Mouse (Mus musculus) kidney, adult 18-20 months (tissue): ENCODE data around the gene Mllt10.

ENCODE experiments used
- DNase-seq: peaks from one replicate; pipeline ENCODE4 v3.0.0; 2021

Mllt10 gene

GRCm38 (mm10) chr2:18205118-18205517, 150.1 kb downstream of the Mllt10 start:
- DNase-seq = peak; percentile 69

DNA sequence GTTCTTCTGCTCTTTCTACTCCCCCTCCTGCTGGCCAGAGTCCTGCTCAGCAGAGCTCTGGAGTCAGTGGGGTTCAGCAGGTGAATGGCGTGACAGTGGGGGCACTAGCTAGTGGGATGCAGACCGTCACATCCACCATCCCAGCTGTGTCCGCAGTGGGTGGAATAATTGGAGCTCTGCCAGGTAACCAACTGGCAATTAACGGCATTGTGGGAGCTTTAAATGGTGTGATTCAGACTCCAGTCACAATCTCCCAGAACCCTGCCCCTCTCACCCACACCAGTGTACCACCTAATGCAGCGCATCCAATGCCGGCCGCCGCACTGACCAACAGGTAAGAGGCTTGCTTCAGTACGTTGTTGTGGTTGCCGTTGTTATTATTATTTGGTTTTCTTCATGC, 151.8 kb downstream of the Mllt10 start:
- DNase-seq = no peak

GRCm38 (mm10) chr2:18208578-18208977, 153.5 kb downstream of the Mllt10 start:
- no peak for DNase-seq

- DNase-seq = no peak
Measured at GRCm38 (mm10) chr2:18209211-18209823, 154.3 kb downstream of the Mllt10 start.

DNA sequence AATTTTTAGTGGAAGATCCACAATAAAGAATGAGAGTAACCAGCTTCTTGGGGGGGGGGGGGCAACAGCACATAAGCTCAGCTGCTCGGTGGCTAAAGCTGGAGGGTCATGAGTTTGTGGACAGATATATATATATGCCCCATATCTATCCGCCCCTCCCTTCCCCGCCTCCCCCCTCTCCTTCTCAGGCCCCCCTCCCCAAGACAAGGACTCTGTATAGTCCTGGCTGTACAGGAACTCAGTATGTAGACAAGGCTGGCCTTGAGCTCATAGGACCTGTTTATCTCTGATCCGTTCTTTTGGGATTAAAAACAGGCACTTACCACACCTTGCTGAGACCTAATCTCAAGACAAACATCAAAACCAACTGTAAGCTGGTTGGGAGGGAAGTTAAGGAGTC, 154.9 kb downstream of the Mllt10 start:
- DNase-seq = no peak

DNA sequence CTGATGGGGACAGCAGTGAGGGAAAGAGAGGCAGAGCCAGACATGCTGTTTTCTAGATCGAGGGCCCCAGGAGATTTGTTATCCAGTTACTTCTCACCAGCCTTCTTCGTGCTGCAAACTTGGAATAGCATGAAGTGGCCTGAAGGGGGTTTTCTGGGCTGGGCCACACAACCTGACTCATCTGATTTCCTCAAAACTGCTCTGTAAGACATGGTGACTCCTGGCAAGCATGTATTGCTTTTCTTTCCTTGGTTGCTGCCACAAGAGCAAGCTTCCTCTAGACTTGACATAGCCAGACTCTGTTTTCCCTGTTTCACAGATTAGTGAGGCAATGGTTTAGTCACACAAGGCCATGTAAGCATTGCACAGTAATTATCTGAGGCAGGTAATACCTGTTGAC, 159.0 kb downstream of the Mllt10 start:
- DNase-seq = no peak

DNA sequence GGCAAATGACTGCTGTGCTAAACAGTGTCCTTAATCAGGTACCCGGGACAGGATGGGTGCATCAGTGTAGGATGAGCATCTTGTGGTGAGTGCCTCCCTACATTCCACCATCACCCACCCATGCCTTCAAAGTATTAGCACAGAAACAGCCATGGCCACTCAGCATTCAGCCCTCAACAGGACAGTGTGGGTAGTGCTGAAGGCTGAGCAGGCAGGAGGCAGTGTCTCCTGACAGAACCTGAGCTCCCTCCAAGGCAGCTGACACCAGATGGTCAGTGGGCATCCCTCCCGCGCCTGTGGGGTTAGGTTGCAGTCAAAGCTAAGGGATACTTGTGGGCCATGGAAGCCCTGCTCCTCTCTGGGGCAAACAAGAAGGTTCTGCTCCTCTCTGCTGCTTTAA, 162.8 kb downstream of the Mllt10 start:
- no peak for DNase-seq

- DNase-seq = no peak
Measured at GRCm38 (mm10) chr2:18218500-18218899, 163.5 kb downstream of the Mllt10 start.

DNA sequence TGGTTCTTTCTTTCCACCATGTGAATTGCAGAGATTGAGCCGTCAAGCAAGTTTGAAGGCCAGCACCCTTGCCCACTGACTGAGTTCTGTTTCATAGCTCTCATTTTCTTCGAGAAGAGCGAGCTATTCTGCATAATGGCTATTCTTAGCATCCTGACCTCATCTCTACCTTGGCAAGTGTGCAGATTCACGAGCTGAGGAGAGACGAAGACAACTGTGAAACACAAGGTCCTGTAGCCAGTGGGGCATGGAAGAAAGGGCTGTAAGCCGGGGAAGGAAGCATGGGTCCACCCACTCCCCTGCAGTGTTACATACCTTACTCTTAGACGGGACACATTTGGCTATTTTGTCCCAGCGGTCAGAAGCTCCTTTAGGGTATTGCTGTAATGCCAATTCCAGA, 164.1 kb downstream of the Mllt10 start:
- no peak for DNase-seq

DNA sequence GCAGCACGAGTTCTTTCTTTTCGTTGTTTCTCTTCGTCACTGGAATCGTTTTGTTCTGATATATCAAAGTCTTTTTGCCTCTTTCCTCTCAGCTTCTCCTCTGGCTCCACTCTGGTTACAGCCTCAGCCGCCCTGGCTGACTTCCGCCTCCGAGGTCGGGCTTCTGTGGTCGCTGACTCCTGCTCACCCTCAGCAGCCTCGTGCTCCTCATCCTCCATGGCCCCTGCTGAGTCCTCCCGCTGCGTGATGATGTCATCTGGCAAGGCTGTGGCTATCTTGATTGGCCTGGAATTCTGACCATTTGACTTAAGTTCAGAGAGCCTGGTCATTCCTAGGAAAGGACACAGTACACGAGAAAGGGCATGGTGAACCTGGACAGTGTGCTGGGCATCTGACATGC, 164.5 kb downstream of the Mllt10 start:
- no peak for DNase-seq

DNA sequence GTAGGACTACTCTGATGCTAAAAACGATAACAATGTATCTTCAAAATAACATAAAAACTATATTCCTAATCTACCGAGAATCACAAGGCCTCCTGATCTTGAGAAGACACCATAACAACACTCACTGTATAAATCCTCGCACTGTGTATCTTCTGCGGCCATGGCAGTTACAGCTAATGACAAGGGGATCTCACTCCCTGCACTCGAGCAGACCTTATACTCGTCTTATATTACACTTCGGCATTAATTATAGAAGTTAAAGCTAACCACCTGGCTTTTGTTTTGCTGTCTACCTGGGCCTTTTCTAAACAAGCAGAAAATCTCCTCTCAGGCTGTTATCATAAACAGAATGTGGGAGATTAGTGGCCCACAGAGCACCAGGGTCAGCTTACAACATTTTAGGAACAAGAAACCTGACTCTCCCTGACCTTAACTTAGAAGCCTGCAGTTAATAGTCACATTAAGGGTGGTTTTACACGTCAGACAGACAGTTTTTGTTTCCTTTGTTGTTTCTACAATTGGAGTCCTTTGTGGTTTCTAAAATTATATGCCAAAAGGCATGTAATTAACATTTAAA, 173.5 kb downstream of the Mllt10 start:
- no peak for DNase-seq

GRCm38 (mm10) chr2:18229279-18229678, 174.2 kb downstream of the Mllt10 start:
- no peak for DNase-seq

DNA sequence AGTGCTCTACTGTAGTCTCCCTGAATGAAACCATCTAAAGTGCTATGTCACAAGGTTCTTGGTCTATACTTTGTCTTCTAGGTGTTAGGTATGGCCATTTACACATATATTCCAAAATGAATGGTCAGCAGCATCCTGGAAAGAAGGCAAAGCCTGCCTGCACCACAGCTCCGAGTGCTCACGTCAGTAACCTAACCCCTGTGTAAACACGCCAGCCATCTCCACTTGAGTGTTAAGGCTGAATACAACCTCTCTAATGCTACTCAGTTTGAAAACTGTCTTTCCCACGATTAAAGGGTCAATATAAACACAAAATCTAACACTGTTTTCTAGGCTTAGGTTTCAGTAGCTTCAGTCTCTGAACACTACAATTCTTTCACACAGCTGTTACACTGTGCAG, 176.1 kb downstream of the Mllt10 start:
- no peak for DNase-seq

GRCm38 (mm10) chr2:18232883-18233567, 178.0 kb downstream of the Mllt10 start:
- no peak for DNase-seq

DNA sequence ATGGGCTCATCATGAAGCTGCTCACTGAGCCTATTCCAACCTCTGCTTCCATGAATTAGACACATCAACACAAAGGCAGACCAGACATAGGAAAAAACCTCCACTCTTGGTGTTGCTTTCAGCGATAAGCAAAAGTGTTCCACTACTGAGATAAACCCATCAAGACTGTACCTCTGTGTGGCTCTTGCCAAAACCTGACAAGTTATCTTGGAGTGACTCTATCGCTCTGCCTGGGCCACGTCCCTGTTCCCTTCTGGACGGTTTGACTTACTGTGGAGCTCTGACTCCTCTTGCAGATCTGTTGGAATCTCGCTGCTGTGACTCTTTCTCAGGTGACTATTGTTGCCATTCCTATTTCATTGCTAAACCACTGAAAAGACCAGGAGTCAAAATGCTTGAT, 180.5 kb downstream of the Mllt10 start:
- DNase-seq = no peak

- no peak for DNase-seq
Measured at GRCm38 (mm10) chr2:18249224-18249623, 194.2 kb downstream of the Mllt10 start.
